Mouse (Mus musculus) thymus, postnatal 36 days (tissue): ENCODE results near the gene Rnf17.
A peak's percentile ranks its signal among the peaks of the same experiment; 100 is the strongest.

ENCODE experiments used
- DNase-seq, 2 experiments: peaks; one replicate each; pipeline ENCODE4 v3.0.0; 2022; ENCODE audit warnings: mixed read lengths in 2 of 2

Rnf17 gene

GRCm38 (mm10) chr14:56402311-56403071, at the start of gene Rnf17:
TSS of gene Rnf17 (plus strand) at chr14:56402581.
- DNase-seq: peak in 1 of 2 experiments; percentile 5

GRCm38 (mm10) chr14:56354803-56355202, 47.6 kb upstream of the Rnf17 start:
- DNase-seq: no peak

GRCm38 (mm10) chr14:56355396-56355795, 47.0 kb upstream of the Rnf17 start:
- DNase-seq: no peak

- DNase-seq: no peak
Observed at GRCm38 (mm10) chr14:56356196-56356595, 46.2 kb upstream of the Rnf17 start.

- no peak for DNase-seq
Observed at GRCm38 (mm10) chr14:56358422-56358821, 44.0 kb upstream of the Rnf17 start.

GRCm38 (mm10) chr14:56359131-56359530, 43.2 kb upstream of the Rnf17 start:
- DNase-seq: no peak

- DNase-seq: no peak
Observed at GRCm38 (mm10) chr14:56364711-56365237, 37.6 kb upstream of the Rnf17 start, which contains the start of gene Atp12a. TSS of gene Atp12a (plus strand) at chr14:56365068.

GRCm38 (mm10) chr14:56365292-56365691, 37.1 kb upstream of the Rnf17 start:
- no peak for DNase-seq

GRCm38 (mm10) chr14:56366712-56367111, 35.7 kb upstream of the Rnf17 start:
- no peak for DNase-seq

GRCm38 (mm10) chr14:56368834-56369233, 33.5 kb upstream of the Rnf17 start:
- DNase-seq: peak in 1 of 2 experiments; percentile 20

GRCm38 (mm10) chr14:56375731-56376130, 26.6 kb upstream of the Rnf17 start:
- DNase-seq: peak; percentile 61 to 68

- DNase-seq: no peak
Observed at GRCm38 (mm10) chr14:56377745-56378144, 24.6 kb upstream of the Rnf17 start.

- no peak for DNase-seq
Observed at GRCm38 (mm10) chr14:56379336-56379735, 23.0 kb upstream of the Rnf17 start.

GRCm38 (mm10) chr14:56382366-56382765, 20.0 kb upstream of the Rnf17 start:
- no peak for DNase-seq

GRCm38 (mm10) chr14:56390247-56390646, 12.1 kb upstream of the Rnf17 start:
- no peak for DNase-seq

- no peak for DNase-seq
Observed at GRCm38 (mm10) chr14:56393704-56394312, 8.6 kb upstream of the Rnf17 start.

- DNase-seq: no peak
Observed at GRCm38 (mm10) chr14:56398001-56398400, 4.4 kb upstream of the Rnf17 start.

- no peak for DNase-seq
Observed at GRCm38 (mm10) chr14:56403072-56403375, 643 bp downstream of the Rnf17 start.

- DNase-seq: no peak
Observed at GRCm38 (mm10) chr14:56462090-56462489, 59.7 kb downstream of the Rnf17 start.

GRCm38 (mm10) chr14:56462729-56463128, 60.3 kb downstream of the Rnf17 start:
- no peak for DNase-seq

- DNase-seq: no peak
Observed at GRCm38 (mm10) chr14:56468145-56468544, 65.8 kb downstream of the Rnf17 start.

- no peak for DNase-seq
Observed at GRCm38 (mm10) chr14:56489806-56490205, 87.4 kb downstream of the Rnf17 start.

GRCm38 (mm10) chr14:56502407-56502806, 100.0 kb downstream of the Rnf17 start:
- peak in 1 of 2 experiments; percentile 5 for DNase-seq

GRCm38 (mm10) chr14:56506743-56507142, 104.4 kb downstream of the Rnf17 start:
- no peak for DNase-seq
